Mouse (Mus musculus) testis, adult 2 months (tissue): ENCODE measurements at regions not wholly inside any gene's neighbourhood (a gene's known extent, or its start where the extent isn't known, plus 50 kb on each side); places are given as distances from the start of the nearest gene placed in this dataset.

ENCODE experiments used
- CTCF ChIP-seq: fragments of 200-500 bp; IDR thresholded peaks from 2 replicates; pipeline ENCODE4 v1.5.1; 2012; ENCODE audit warnings: low read depth, mild to moderate bottlenecking, inconsistent platforms, low read length, moderate library complexity; ENCODE audit not compliant: control insufficient read depth, insufficient read depth, insufficient replicate concordance
- POLR2A ChIP-seq: fragments of 200-500 bp; IDR thresholded peaks from 2 replicates; pipeline ENCODE4 v1.6.1; 2012; ENCODE audit warnings: low read depth, mild to moderate bottlenecking, inconsistent platforms, low read length, moderate library complexity; ENCODE audit not compliant: control insufficient read depth

DNA sequence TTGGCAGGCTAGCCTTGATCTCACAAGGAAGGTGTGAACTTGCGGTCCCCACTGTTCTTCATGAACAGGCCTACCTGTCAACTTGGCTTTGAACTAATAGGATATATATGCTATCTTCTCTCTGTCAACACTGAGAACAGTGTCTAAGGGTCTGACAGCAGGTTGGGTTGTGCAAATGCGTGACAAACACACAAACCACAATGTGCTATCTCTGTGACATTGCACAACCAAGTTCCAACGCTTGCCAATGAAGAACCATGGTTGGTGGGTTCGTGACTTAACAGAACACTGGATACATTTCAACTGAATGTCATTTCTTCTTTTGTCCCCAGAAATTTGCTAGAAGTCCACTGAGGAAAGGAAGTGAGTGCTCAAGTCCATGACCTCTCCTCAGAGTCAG lies 696.8 kb upstream of the 4930412O13Rik start:
- TF ChIP-seq POLR2A (no peak), CTCF (no peak)
